Mouse (Mus musculus): ENCODE measurements around the gene Mtch2. TPM values are rescaled to one million over a fixed set of nuclear protein-coding genes. Genes with fewer than 3 reads are reported as not detected.
"Not testable (repeated sequence)": the region's sequence is repeated elsewhere in the genome, so short reads cannot be mapped to it uniquely, and the experiment has no call there.

Mtch2 gene
- total RNA-seq (2021) = 100 to 1,000 TPM; 120 to 137 TPM

- peak; percentile 98 for DNase-seq
Observed at GRCm38 (mm10) chr2:90846955-90847680, at the start of gene Mtch2. TSS of gene Mtch2 (plus strand) at chr2:90847155.

DNA sequence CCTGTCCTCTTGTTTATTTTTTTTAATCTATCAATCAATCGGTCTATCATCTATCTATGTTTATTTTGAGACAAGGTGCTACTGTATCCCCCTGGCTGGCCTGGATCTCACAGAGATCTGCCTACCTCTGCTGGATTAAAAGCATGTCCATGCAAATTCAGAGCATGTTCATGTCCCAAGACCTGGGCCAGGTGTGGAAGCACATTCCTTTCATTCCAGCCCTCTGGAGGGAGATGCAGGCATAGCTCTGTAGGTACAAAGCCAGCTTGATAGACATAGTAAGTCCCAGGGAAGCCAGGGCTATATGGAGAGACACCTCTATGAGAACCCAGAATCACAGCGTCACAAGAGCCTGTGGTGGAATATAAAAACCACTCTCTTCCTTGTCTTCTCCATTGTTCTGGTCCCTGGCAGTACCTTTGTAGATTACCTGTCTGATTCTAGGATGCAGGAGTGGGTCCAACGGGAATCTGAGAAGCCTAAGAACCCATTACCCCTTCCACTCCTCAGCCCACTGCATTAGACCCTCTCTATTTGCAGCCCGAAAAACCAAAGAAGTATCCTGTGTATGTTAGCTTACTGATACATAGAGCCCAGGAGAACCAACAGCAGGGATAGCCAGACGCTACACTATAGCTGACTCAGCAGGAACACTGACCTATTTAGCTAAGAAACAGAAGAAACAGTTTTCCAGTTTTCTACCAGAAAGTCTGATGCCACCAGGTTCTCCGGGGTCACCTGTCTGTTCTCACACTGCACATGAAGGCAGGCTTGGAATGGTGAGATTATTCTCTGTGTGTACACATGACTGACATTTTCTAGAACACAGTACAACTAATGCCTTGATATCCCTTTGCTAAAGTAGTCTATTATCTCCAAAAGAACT is 38.5 kb upstream of the Mtch2 start:
- no peak for DNase-seq

- DNase-seq = no peak
Observed at GRCm38 (mm10) chr2:90810751-90811150, 36.2 kb upstream of the Mtch2 start.

- no peak for DNase-seq
Observed at GRCm38 (mm10) chr2:90815266-90815665, 31.7 kb upstream of the Mtch2 start.

DNA sequence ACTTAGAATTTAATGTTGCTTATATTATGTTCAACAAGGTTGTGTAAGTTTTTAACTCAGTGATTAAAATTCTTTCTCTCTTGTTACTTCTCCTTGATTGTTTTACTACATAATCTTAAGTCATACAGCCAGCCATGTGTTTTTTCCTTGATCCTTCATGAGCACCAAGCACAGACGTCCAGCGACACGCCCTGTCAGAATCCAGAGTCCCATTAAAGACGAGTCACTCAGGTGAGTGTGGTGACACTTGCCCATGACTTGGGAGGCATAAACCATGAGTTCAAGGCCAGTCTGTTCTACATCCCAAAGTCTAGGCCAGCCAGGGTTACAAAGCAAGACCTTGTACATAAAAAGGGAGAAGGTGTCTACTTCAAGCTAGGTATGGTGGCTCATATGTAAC is 30.8 kb upstream of the Mtch2 start:
- no peak for DNase-seq

GRCm38 (mm10) chr2:90818710-90819109 is 28.2 kb upstream of the Mtch2 start:
- DNase-seq = no peak

DNA sequence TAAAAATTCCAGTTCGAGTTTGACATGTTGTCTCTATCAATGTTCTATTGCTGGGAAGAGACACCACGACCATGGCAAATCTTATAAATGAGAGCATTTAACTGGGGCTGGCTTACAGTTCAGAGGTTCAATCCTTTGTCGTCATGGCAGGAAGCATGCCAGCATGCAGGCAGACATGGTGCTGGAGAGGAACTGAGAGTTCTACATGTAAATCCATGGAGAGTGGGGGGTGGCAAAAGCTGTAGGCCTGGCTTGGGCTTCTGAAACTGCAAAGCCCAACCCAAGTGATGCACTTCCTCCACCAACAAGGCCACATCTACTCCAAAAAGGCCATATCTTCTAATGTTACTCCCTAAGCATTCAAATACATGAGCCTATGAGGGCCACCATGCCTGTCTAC is 26.1 kb upstream of the Mtch2 start:
- DNase-seq = no peak

GRCm38 (mm10) chr2:90822978-90823377 is 24.0 kb upstream of the Mtch2 start:
- no peak for DNase-seq

GRCm38 (mm10) chr2:90823781-90824180 is 23.2 kb upstream of the Mtch2 start:
- peak; percentile 62 to 65 for DNase-seq

DNA sequence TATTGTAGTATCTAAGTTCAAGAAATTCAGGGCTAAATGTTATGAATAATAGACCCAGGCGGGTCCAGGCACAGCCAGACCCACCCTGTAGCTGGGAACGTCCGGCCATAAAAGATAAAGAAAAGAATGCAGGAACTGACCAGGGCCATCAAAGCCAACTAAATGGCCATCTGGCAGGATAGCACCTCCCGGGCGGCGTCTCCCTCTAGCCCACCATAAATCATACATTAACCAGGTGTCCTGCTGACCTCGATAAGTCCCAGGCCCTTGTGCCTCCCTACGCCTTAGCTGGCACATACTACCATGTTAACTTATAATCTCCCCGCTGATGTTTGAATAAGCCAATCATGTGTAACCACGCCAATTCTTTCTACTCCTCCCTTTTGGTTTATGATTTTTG is 22.4 kb upstream of the Mtch2 start:
- DNase-seq = not testable (repeated sequence)

- DNase-seq = no peak
Observed at GRCm38 (mm10) chr2:90825515-90826172, 21.3 kb upstream of the Mtch2 start.

GRCm38 (mm10) chr2:90828739-90829138 is 18.2 kb upstream of the Mtch2 start:
- DNase-seq = no peak

- DNase-seq = no peak
Observed at GRCm38 (mm10) chr2:90833502-90833901, 13.5 kb upstream of the Mtch2 start.

DNA sequence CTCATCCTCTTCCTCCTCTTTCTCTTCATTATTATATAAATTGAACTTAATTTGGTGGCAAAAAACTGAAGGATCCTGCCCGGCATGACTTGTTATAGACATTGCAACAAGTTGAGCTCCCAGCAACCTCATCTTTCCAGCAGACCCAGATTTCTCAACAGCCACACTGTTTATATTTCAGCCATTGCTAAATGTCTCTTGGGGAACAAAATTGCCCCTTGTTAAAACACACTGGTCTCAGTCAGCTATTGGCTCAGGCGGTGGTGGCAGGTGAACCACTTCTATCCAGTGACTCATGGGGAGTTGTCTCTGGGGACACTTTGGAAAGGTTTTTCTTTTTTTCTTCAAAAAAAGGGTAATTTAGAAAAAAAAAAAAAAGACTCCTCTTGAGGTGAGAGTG is 8.3 kb upstream of the Mtch2 start:
- DNase-seq = no peak

GRCm38 (mm10) chr2:90843666-90844065 is 3.3 kb upstream of the Mtch2 start:
- peak; percentile 28 to 31 for DNase-seq

- no peak for DNase-seq
Observed at GRCm38 (mm10) chr2:90844262-90844661, 2.7 kb upstream of the Mtch2 start.

- DNase-seq = no peak
Observed at GRCm38 (mm10) chr2:90845234-90845633, 1.7 kb upstream of the Mtch2 start.

- DNase-seq = no peak
Observed at GRCm38 (mm10) chr2:90846171-90846570, 784 bp upstream of the Mtch2 start.

DNA sequence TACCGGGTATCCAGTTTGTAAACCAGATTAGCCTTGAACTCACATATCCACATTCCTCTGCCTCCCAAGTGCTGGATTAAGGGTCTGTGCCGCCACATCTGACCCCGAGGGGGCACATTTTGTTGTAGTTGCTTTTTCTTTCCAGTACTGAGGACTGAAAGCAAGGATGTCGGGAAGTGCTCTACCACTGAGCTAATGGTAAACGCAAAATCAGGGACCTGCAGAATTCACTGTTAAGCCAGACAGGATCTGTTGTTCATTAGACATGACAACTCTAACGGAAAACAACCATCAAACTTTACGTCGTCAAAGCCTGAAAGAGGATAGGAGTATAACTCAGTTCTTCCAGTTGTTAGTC is 379 bp upstream of the Mtch2 start:
- DNase-seq = no peak

DNA sequence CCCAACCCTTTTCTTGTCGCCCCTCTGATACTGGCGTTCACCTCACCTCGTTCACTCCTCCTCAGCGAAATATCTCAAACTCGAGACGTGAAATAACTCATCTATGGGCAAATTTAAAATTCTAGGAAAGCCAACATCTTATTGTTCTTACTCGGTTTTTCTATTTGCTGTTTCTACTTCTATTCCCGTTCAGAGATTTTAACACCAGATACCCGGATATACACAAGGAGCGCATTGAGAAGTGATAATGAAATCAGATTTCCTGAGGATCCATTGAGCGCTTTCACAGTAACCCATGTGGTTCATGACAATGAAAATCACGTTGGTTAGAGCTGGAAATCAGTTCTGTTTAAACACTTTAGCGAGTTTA is 711 bp downstream of the Mtch2 start:
- no peak for DNase-seq

DNA sequence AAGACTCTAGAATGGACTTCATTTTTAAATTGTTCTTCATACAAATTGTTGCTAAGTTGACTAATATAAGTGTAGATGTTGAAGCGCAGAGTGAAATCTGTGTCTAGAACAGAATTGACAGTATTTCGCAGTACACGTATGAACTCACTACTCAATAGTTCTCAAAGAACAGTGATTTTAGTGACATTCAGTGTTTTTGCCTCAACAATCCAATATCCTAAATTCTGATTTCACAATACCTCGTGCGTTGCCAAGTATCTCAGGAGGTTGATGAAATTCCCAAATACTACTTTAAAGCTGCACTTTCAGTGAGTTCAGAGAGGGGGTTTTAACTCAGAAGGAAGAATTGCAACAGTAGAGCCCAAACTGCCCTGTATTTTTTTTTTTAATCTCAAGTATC is 1.4 kb downstream of the Mtch2 start:
- no peak for DNase-seq

- DNase-seq = no peak
Observed at GRCm38 (mm10) chr2:90850401-90850800, 3.4 kb downstream of the Mtch2 start.

DNA sequence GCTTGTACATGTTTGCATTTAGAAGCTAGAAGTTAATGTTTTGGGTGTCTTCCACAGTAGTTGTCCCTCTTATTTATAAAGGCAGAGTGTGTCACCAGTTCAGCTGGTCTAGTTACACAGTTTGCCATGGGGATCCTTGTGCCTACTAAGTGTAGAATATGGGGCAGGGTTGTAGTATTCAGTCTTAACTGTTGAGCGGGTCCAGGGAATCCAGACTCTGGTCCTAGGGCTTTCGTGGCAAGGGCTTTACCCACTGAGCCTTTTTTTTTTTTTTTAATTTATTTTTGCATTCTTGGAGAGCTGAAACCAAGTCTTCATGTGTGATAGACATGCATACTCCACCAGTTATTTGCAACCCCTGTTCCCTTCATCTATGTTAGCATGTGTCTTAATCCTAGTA is 14.5 kb downstream of the Mtch2 start:
- no peak for DNase-seq
